Mouse (Mus musculus) thymus, adult 2 months (tissue): ENCODE measurements around the gene Casp3. TPM values are rescaled to one million over a fixed set of nuclear protein-coding genes. Genes with fewer than 3 reads are reported as not detected.
"Not testable (repeated sequence)": the region's sequence is repeated elsewhere in the genome, so short reads cannot be mapped to it uniquely, and the experiment has no call there.

ENCODE experiments used
- DNase-seq: peaks from one replicate; pipeline ENCODE4 v3.0.0; 2021
- H3K27ac ChIP-seq: fragments of 200-500 bp; 2 replicates; pipeline ENCODE4 v1.5.1; 2012; ENCODE audit warnings: low read length, control low read depth; ENCODE audit not compliant: control insufficient read depth, insufficient read depth
- H3K27me3 ChIP-seq: fragments of 200-500 bp; 2 replicates; pipeline ENCODE4 v1.6.1; 2012; ENCODE audit warnings: mild to moderate bottlenecking, low read length, moderate library complexity, mixed read lengths; ENCODE audit not compliant: control insufficient read depth, insufficient read depth
- H3K36me3 ChIP-seq: fragments of 200-500 bp; 2 replicates; pipeline ENCODE4 v1.6.1; 2012; ENCODE audit warnings: mild to moderate bottlenecking, low read length, moderate library complexity; ENCODE audit not compliant: control insufficient read depth, insufficient read depth
- H3K4me1 ChIP-seq: fragments of 200-500 bp; replicated peaks from 2 replicates; pipeline ENCODE4 v1.6.1; 2012; ENCODE audit warnings: low read length; ENCODE audit not compliant: control insufficient read depth, insufficient read depth
- H3K4me3 ChIP-seq: fragments of 200-500 bp; 2 replicates; pipeline ENCODE4 v1.5.1; 2012; ENCODE audit warnings: mild to moderate bottlenecking, low read length, control low read depth, moderate library complexity; ENCODE audit not compliant: control insufficient read depth, insufficient read depth
- CTCF ChIP-seq: fragments of 200-500 bp; IDR thresholded peaks from 2 replicates; pipeline ENCODE4 v1.5.1; 2012; ENCODE audit warnings: mild to moderate bottlenecking, control low read depth, low read length, moderate library complexity, borderline replicate concordance; ENCODE audit not compliant: control insufficient read depth, poor library complexity, insufficient read depth; ENCODE audit errors: extremely low read depth
- POLR2A ChIP-seq: fragments of 200-500 bp; IDR thresholded peaks from 2 replicates; pipeline ENCODE4 v1.6.1; 2012; ENCODE audit warnings: mild to moderate bottlenecking, low read length, control low read depth, moderate library complexity; ENCODE audit not compliant: control insufficient read depth, poor library complexity, insufficient read depth; ENCODE audit errors: extremely low read depth
- WGBS: fragments of 180-500 bp; shearing (Covaris S2); methylation state at CpG from one replicate; pipeline ENCODE4 v1.1.7; 2018; 5-methylcytosine and 5-hydroxymethylcytosine counted together
- polyA plus RNA-seq: library from polyadenylated mRNA; depleted of rRNA; stranded (reverse); fragments of >200 nt; gene quantifications from 2 replicates; pipeline ENCODE4 v1.2.3, GENCODE M21; 2012

Gene Casp3
- polyA plus RNA-seq, 1 experiment = 13.0 TPM

GRCm38 (mm10) chr8:46573964-46574363 lies 43.1 kb upstream of the Casp3 start:
- H3K4me3 ChIP-seq = no peak overlapping the region
- WGBS = 99% methylated on average over 2 of the region's 2 CpGs
- no peak overlapping the region for H3K27ac ChIP-seq
- no peak for DNase-seq
- peaks cover 27% of the 10 kb centered on the region for H3K36me3 ChIP-seq
- H3K4me1 ChIP-seq = no peaks in the 10 kb centered on the region
- H3K27me3 ChIP-seq = no peaks in the 10 kb centered on the region
- TF ChIP-seq CTCF (no peak), POLR2A (no peak)

GRCm38 (mm10) chr8:46578794-46579193 lies 38.3 kb upstream of the Casp3 start:
- no peak overlapping the region for H3K27ac ChIP-seq
- H3K4me1 ChIP-seq = no peaks in the 10 kb centered on the region
- TF ChIP-seq POLR2A (no peak), CTCF (no peak)
- peaks cover 42% of the 10 kb centered on the region for H3K36me3 ChIP-seq
- 97% methylated on average over 9 of the region's 9 CpGs for WGBS
- no peak overlapping the region for H3K4me3 ChIP-seq
- no peaks in the 10 kb centered on the region for H3K27me3 ChIP-seq
- DNase-seq = no peak

DNA sequence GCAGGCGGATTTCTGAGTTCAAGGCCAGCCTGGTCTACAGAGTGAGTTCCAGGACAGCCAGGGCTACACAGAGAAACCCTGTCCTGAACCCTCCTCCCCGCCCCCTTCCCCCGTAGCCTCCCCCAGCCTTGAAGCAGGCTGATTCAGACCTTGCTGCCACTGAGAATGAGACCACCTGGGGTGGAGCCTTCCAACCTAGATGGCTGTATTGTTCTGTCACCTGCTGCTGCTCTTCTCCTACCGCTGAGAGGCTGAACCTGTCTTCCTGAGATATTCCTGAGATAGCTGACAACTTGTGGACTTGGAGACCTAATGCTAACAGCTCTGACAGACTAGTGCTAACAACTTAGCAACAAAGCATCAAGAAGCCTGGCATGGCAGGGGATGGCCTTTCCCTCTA lies 32.8 kb upstream of the Casp3 start:
- H3K4me1 ChIP-seq, H3K4me3 ChIP-seq, H3K27ac ChIP-seq, DNase-seq, H3K27me3 ChIP-seq: not testable (repeated sequence)
- peaks cover 12% of the 10 kb centered on the region for H3K36me3 ChIP-seq
- 97% methylated on average over 4 of the region's 4 CpGs for WGBS

DNA sequence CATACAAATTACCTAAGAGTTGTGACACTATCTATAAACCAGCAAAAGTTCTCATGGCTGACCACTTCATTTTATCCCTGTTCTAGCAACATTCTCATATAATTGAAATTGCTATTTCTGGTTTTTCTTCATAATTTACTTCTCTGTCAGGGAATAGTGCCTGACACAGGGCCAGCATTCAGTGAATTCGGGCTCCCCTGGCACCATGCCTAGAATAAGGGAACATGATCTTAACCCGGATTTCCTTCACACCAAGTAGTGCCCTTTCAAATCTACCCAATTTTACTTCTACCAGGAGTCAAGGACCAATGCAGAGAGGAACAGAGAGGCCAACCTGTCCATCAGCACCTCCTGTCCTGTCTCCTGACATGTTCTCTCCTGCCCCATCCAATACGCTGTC lies 31.5 kb upstream of the Casp3 start:
- H3K36me3 ChIP-seq = peaks cover 5% of the 10 kb centered on the region; the same call in 1 of the 2 replicates
- TF ChIP-seq POLR2A (no peak), CTCF (no peak)
- no peak overlapping the region for H3K27ac ChIP-seq
- DNase-seq = no peak
- no peaks in the 10 kb centered on the region for H3K4me1 ChIP-seq
- 86% methylated on average over 3 of the region's 3 CpGs for WGBS
- no peak overlapping the region for H3K4me3 ChIP-seq
- H3K27me3 ChIP-seq = no peaks in the 10 kb centered on the region

DNA sequence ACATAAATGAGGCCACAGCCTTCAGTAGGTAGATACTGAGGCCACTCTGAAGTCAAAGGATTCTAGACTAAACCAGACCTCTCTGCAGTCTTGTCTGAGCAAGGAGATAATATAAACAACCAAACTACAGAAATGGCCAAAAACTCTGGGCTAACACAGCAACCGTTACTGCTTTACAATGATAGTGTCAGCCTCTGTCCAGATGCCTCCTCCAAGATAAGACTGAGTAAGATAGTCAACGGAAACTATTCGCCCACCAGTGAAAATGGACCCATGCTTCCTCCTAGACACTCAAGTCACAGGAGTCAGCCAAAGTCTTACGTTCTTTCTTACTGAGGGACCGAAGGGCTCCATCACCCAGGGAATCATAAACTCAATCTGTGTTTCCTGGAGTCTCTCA lies 29.2 kb upstream of the Casp3 start:
- 95% methylated on average over 5 of the region's 5 CpGs for WGBS
- H3K27me3 ChIP-seq = no peaks in the 10 kb centered on the region
- H3K4me3 ChIP-seq = no peak overlapping the region
- no peak for DNase-seq
- H3K4me1 ChIP-seq = no peaks in the 10 kb centered on the region
- no peak overlapping the region for H3K27ac ChIP-seq
- no peak for TF ChIP-seq POLR2A
- H3K36me3 ChIP-seq = no peaks in the 10 kb centered on the region; the same call in 1 of the 2 replicates

GRCm38 (mm10) chr8:46588663-46589062 lies 28.4 kb upstream of the Casp3 start:
- Histone ChIP-seq H3K27ac (no peak overlapping the region), H3K4me3 (no peak overlapping the region), H3K27me3 (no peaks in the 10 kb centered on the region), H3K36me3 (no peaks in the 10 kb centered on the region; the same call in 1 of the 2 replicates), H3K4me1 (no peaks in the 10 kb centered on the region)
- WGBS = 98% methylated on average over 2 of the region's 2 CpGs
- TF ChIP-seq CTCF (no peak), POLR2A (no peak)
- no peak for DNase-seq

DNA sequence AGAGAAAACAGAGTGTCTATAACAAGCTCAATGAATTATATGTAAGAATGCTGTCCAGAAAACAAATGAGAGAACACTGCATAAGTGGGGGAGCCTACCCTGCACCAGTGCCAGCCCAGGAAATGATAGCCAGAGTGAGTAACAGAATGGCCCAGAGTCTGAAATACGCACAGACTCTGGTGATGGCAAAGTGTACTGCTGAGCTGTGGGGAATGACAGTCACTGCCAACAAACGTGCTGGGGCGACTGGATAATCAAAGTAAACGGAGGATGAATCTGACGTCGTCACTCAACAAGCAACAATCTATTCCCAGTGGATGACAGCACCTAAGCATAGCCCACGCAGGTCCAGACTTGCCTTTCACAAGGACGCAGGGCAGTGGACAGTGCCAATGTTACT lies 24.0 kb upstream of the Casp3 start:
- H3K4me1 ChIP-seq = 0 out of 2 replicates have a peak, but pooled peaks cover 2% of the 10 kb centered on the region
- 91% methylated on average over 8 of the region's 8 CpGs for WGBS
- TF ChIP-seq POLR2A (no peak), CTCF (no peak)
- H3K36me3 ChIP-seq = no peaks in the 10 kb centered on the region; the same call in 1 of the 2 replicates
- H3K27me3 ChIP-seq = no peaks in the 10 kb centered on the region
- H3K4me3 ChIP-seq = no peak overlapping the region
- no peak overlapping the region for H3K27ac ChIP-seq
- no peak for DNase-seq
